Mouse (Mus musculus): Measurements from ENCODE around the gene Slc15a1.

The Slc15a1 gene

GRCm38 (mm10) chr14:121452227-121452626 is 52.8 kb downstream of the Slc15a1 start:
- DNase-seq (ENCODE audit: low read depth, low spot score) = no peak

- DNase-seq (ENCODE audit: low read depth, low spot score) = no peak
Measured at GRCm38 (mm10) chr14:121451424-121452029, 53.5 kb downstream of the Slc15a1 start.

GRCm38 (mm10) chr14:121450504-121451423 is 54.3 kb downstream of the Slc15a1 start:
- peak; percentile 22 for DNase-seq (ENCODE audit: low read depth, low spot score)

- no peak for DNase-seq (ENCODE audit: low read depth, low spot score)
Measured at GRCm38 (mm10) chr14:121446951-121447350, 58.1 kb downstream of the Slc15a1 start.

GRCm38 (mm10) chr14:121445194-121445593 is 59.9 kb downstream of the Slc15a1 start:
- no peak for DNase-seq (ENCODE audit: low read depth, low spot score)

GRCm38 (mm10) chr14:121440807-121441206 is 64.2 kb downstream of the Slc15a1 start:
- no peak for DNase-seq (ENCODE audit: low read depth, low spot score)

GRCm38 (mm10) chr14:121437026-121437425 is 68.0 kb downstream of the Slc15a1 start:
- no peak for DNase-seq (ENCODE audit: low read depth, low spot score)

GRCm38 (mm10) chr14:121436455-121436854 is 68.6 kb downstream of the Slc15a1 start:
- no peak for DNase-seq (ENCODE audit: low read depth, low spot score)

GRCm38 (mm10) chr14:121435794-121436193 is 69.3 kb downstream of the Slc15a1 start:
- DNase-seq (ENCODE audit: low read depth, low spot score) = no peak

GRCm38 (mm10) chr14:121431261-121431660 is 73.8 kb downstream of the Slc15a1 start:
- no peak for DNase-seq (ENCODE audit: low read depth, low spot score)

- DNase-seq (ENCODE audit: low read depth, low spot score) = no peak
Measured at GRCm38 (mm10) chr14:121429854-121430535, 75.1 kb downstream of the Slc15a1 start.

- no peak for DNase-seq (ENCODE audit: low read depth, low spot score)
Measured at GRCm38 (mm10) chr14:121428148-121428547, 76.9 kb downstream of the Slc15a1 start.

GRCm38 (mm10) chr14:121426743-121427142 is 78.3 kb downstream of the Slc15a1 start:
- no peak for DNase-seq (ENCODE audit: low read depth, low spot score)

GRCm38 (mm10) chr14:121425004-121425793 is 79.9 kb downstream of the Slc15a1 start:
- no peak for DNase-seq (ENCODE audit: low read depth, low spot score)

- no peak for DNase-seq (ENCODE audit: low read depth, low spot score)
Measured at GRCm38 (mm10) chr14:121423341-121423751, 81.7 kb downstream of the Slc15a1 start.

- no peak for DNase-seq (ENCODE audit: low read depth, low spot score)
Measured at GRCm38 (mm10) chr14:121422664-121423340, 82.2 kb downstream of the Slc15a1 start.

- no peak for DNase-seq (ENCODE audit: low read depth, low spot score)
Measured at GRCm38 (mm10) chr14:121422000-121422399, 83.1 kb downstream of the Slc15a1 start.

- no peak for DNase-seq (ENCODE audit: low read depth, low spot score)
Measured at GRCm38 (mm10) chr14:121417594-121417993, 87.5 kb downstream of the Slc15a1 start.

GRCm38 (mm10) chr14:121416626-121417319 is 88.3 kb downstream of the Slc15a1 start:
- DNase-seq (ENCODE audit: low read depth, low spot score) = no peak

- no peak for DNase-seq (ENCODE audit: low read depth, low spot score)
Measured at GRCm38 (mm10) chr14:121414635-121415241, 90.3 kb downstream of the Slc15a1 start.

Measured in retina, adult 2 months (tissue).